Mouse (Mus musculus): ENCODE measurements at regions not wholly inside any gene's neighbourhood (a gene's known extent, or its start where the extent isn't known, plus 50 kb on each side); places are given as distances from the start of the nearest gene placed in this dataset.

GRCm38 (mm10) chr4:64123675-64124074, 76.9 kb upstream of the Tnc start:
- Histone ChIP-seq H3K4me2 (ENCODE audit: low read depth, low read length) (no peak overlapping the region), H3K36me3 (ENCODE audit: control insufficient read depth, insufficient read depth, low read length) (no peaks in the 10 kb centered on the region), H3K9ac (ENCODE audit: low read depth, low read length) (no peak overlapping the region), H3K9me3 (ENCODE audit: control insufficient read depth, low read length) (no peaks in the 10 kb centered on the region), H3K27ac (replicated peaks; ENCODE audit: low read depth, low read length) (peak overlapping the region; percentile 18; the same call in 1 of the 2 replicates), H3K27me3 (replicated peaks; ENCODE audit: control insufficient read depth, insufficient read depth, low read length) (no peaks in the 10 kb centered on the region), H3K4me3 (ENCODE audit: low read depth, low read length) (no peak overlapping the region), H3K4me1 (ENCODE audit: control insufficient read depth, insufficient read depth, low read length) (peaks cover under 1% of the 10 kb centered on the region; the same call in 1 of the 2 replicates)
- WGBS, result 78% methylated on average over 2 of the region's 2 CpGs
- DNase-seq (ENCODE audit: low spot score) (no peak), ATAC-seq (ENCODE audit: low read depth) (no peak)

- Histone ChIP-seq H3K9ac (ENCODE audit: low read depth, low read length) (no peak overlapping the region), H3K4me1 (ENCODE audit: control insufficient read depth, insufficient read depth, low read length) (no peaks in the 10 kb centered on the region), H3K27ac (replicated peaks; ENCODE audit: low read depth, low read length) (no peak overlapping the region), H3K27me3 (replicated peaks; ENCODE audit: control insufficient read depth, insufficient read depth, low read length) (no peaks in the 10 kb centered on the region), H3K36me3 (ENCODE audit: control insufficient read depth, insufficient read depth, low read length) (no peaks in the 10 kb centered on the region), H3K9me3 (ENCODE audit: control insufficient read depth, low read length) (no peaks in the 10 kb centered on the region), H3K4me3 (ENCODE audit: low read depth, low read length) (no peak overlapping the region), H3K4me2 (ENCODE audit: low read depth, low read length) (no peak overlapping the region)
- DNase-seq (ENCODE audit: low spot score), result no peak
- no peak for ATAC-seq (ENCODE audit: low read depth)
- WGBS, result 51% methylated on average over 4 of the region's 4 CpGs
Observed at GRCm38 (mm10) chr4:64098247-64098646, 51.4 kb upstream of the Tnc start.

Measured in embryonic facial prominence, embryonic 14.5 days (tissue).